Mouse (Mus musculus): ENCODE results near the gene Tnfaip2.

DNA sequence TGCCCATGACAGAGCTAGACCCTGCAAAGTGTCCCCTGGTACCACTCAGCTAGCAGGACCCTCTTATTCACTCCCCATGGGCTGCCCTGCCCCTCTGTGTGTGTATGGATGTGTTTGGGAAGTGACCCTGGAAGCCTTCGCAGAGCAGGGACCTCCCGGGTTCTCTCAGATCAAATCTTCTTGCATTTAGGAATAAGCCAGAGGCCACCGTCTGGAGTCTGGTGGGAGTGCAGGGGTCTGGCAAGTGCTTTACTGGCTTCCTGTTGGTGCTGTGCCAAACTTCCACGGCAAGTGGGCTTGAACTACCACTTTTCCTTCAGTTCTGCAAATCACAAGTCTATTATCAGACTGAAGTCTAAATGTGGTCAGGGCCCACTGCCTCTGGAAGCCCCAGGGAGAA, 11.8 kb downstream of the Tnfaip2 start:
- TF ChIP-seq CTCF (IDR thresholded peaks at IDR 0.05) (no peak), EP300 (IDR thresholded peaks at IDR 0.05) (no peak)

Measured in lung, postnatal 0 days (tissue).